Mouse (Mus musculus): ENCODE data around the gene Gm17949. TPM values are rescaled to one million over a fixed set of nuclear protein-coding genes. Genes with fewer than 3 reads are reported as not detected.

Gm17949 gene
- polyA plus RNA-seq, 1 experiment from 2014 or later: 0.52 TPM

GRCm38 (mm10) chr17:57060231-57060801, 49.0 kb downstream of the Gm17949 start:
- Histone ChIP-seq H3K4me2 (peak overlapping the region; percentile 75), H3K36me3 (ENCODE audit: poor library complexity, severe bottlenecking) (peaks cover 17% of the 10 kb centered on the region), H3K4me3 (peak overlapping the region; percentile 89), H3K9me3 (replicated peaks) (no peaks in the 10 kb centered on the region), H3K4me1 (peaks cover 28% of the 10 kb centered on the region), H3K27ac (peak overlapping the region; percentile 82), H3K27me3 (peaks cover 39% of the 10 kb centered on the region), H3K9ac (peak overlapping the region; percentile 81)
- under 1% methylated on average over 44 of the region's 44 CpGs for WGBS
- peak; percentile 91 for ATAC-seq

GRCm38 (mm10) chr17:57061069-57061468, 49.8 kb downstream of the Gm17949 start:
- H3K4me2 ChIP-seq: peak overlapping the region; percentile 75
- ATAC-seq: no peak; the same call in 1 of the 2 replicates
- peaks cover 11% of the 10 kb centered on the region; the same call in 1 of the 2 replicates for H3K36me3 ChIP-seq (ENCODE audit: poor library complexity, severe bottlenecking)
- H3K4me3 ChIP-seq: peak overlapping the region; percentile 89
- peaks cover 42% of the 10 kb centered on the region for H3K27me3 ChIP-seq
- H3K4me1 ChIP-seq: peaks cover 28% of the 10 kb centered on the region
- H3K9me3 ChIP-seq (replicated peaks): no peaks in the 10 kb centered on the region
- peak overlapping the region; percentile 82; the same call in 1 of the 2 replicates for H3K27ac ChIP-seq
- no peak overlapping the region for H3K9ac ChIP-seq
- 43% methylated on average over 10 of the region's 10 CpGs for WGBS

- no peak overlapping the region for H3K27ac ChIP-seq
- H3K9me3 ChIP-seq (replicated peaks): no peaks in the 10 kb centered on the region
- H3K9ac ChIP-seq: no peak overlapping the region
- WGBS: 2% methylated on average over 39 of the region's 39 CpGs
- peaks cover 28% of the 10 kb centered on the region for H3K4me1 ChIP-seq
- peaks cover 7% of the 10 kb centered on the region; the same call in 1 of the 2 replicates for H3K36me3 ChIP-seq (ENCODE audit: poor library complexity, severe bottlenecking)
- peak overlapping the region; percentile 50 for H3K4me2 ChIP-seq
- peaks cover 42% of the 10 kb centered on the region for H3K27me3 ChIP-seq
- peak overlapping the region; percentile 32 for H3K4me3 ChIP-seq
- no peak for ATAC-seq
Measured at GRCm38 (mm10) chr17:57062011-57062521, 50.8 kb downstream of the Gm17949 start.

GRCm38 (mm10) chr17:57062548-57062947, 51.3 kb downstream of the Gm17949 start:
- H3K27ac ChIP-seq: no peak overlapping the region
- H3K9ac ChIP-seq: no peak overlapping the region
- H3K9me3 ChIP-seq (replicated peaks): no peaks in the 10 kb centered on the region
- peak overlapping the region; percentile 32; the same call in 1 of the 2 replicates for H3K4me3 ChIP-seq
- H3K36me3 ChIP-seq (ENCODE audit: poor library complexity, severe bottlenecking): peaks cover 2% of the 10 kb centered on the region; the same call in 1 of the 2 replicates
- under 1% methylated on average over 22 of the region's 22 CpGs for WGBS
- peaks cover 28% of the 10 kb centered on the region for H3K4me1 ChIP-seq
- peaks cover 42% of the 10 kb centered on the region for H3K27me3 ChIP-seq
- H3K4me2 ChIP-seq: peak overlapping the region; percentile 50
- ATAC-seq: no peak

- Histone ChIP-seq H3K4me3 (no peak overlapping the region), H3K27ac (no peak overlapping the region), H3K27me3 (peaks cover 42% of the 10 kb centered on the region), H3K4me1 (peaks cover 27% of the 10 kb centered on the region), H3K36me3 (ENCODE audit: poor library complexity, severe bottlenecking) (no peaks in the 10 kb centered on the region), H3K9me3 (replicated peaks) (no peaks in the 10 kb centered on the region), H3K9ac (no peak overlapping the region), H3K4me2 (no peak overlapping the region)
- 8% methylated on average over 8 of the region's 8 CpGs for WGBS
- ATAC-seq: no peak
Measured at GRCm38 (mm10) chr17:57063031-57063430, 51.8 kb downstream of the Gm17949 start.

- H3K9me3 ChIP-seq (replicated peaks): no peaks in the 10 kb centered on the region
- ATAC-seq: no peak
- peaks cover 15% of the 10 kb centered on the region for H3K4me1 ChIP-seq
- no peak overlapping the region for H3K9ac ChIP-seq
- no peak overlapping the region for H3K4me2 ChIP-seq
- peaks cover 31% of the 10 kb centered on the region for H3K27me3 ChIP-seq
- WGBS: 59% methylated on average over 5 of the region's 5 CpGs
- H3K27ac ChIP-seq: no peak overlapping the region
- H3K36me3 ChIP-seq (ENCODE audit: poor library complexity, severe bottlenecking): no peaks in the 10 kb centered on the region
- no peak overlapping the region for H3K4me3 ChIP-seq
Measured at GRCm38 (mm10) chr17:57066908-57067307, 55.6 kb downstream of the Gm17949 start.

GRCm38 (mm10) chr17:57070272-57070671, 59.0 kb downstream of the Gm17949 start:
- peak overlapping the region; percentile 49 for H3K4me2 ChIP-seq
- H3K36me3 ChIP-seq (ENCODE audit: poor library complexity, severe bottlenecking): no peaks in the 10 kb centered on the region
- no peak for ATAC-seq
- peaks cover 3% of the 10 kb centered on the region; the same call in 1 of the 2 replicates for H3K27me3 ChIP-seq
- peaks cover 8% of the 10 kb centered on the region; the same call in 1 of the 2 replicates for H3K4me1 ChIP-seq
- WGBS: 11% methylated on average over 9 of the region's 9 CpGs
- no peak overlapping the region for H3K27ac ChIP-seq
- no peaks in the 10 kb centered on the region for H3K9me3 ChIP-seq (replicated peaks)
- H3K4me3 ChIP-seq: peak overlapping the region; percentile 29
- 0 out of 2 replicates have a peak overlapping the region, but pooled peaks have one; percentile 21 for H3K9ac ChIP-seq

- Histone ChIP-seq H3K4me2 (peak overlapping the region; percentile 49), H3K27me3 (no peaks in the 10 kb centered on the region), H3K36me3 (ENCODE audit: poor library complexity, severe bottlenecking) (no peaks in the 10 kb centered on the region), H3K9ac (no peak overlapping the region), H3K27ac (no peak overlapping the region), H3K4me3 (peak overlapping the region; percentile 29), H3K4me1 (peaks cover 8% of the 10 kb centered on the region; the same call in 1 of the 2 replicates), H3K9me3 (replicated peaks) (no peaks in the 10 kb centered on the region)
- 2% methylated on average over 11 of the region's 11 CpGs for WGBS
- peak; percentile 52 for ATAC-seq
Measured at GRCm38 (mm10) chr17:57070699-57071098, 59.4 kb downstream of the Gm17949 start.

Other genes starting within 250 kb of the Gm17949 start
- gene Dus3l, start 246.7 kb upstream of the Gm17949 start, polyA plus RNA-seq (2015; fragmentation: Nextera tagmentation; extraction: Ambion mirVana): 50.0 and 56.9 TPM in 2 replicates
- 1.2 and 1.3 TPM in 2 replicates for gene Prr22, start 241.2 kb upstream of the Gm17949 start, polyA plus RNA-seq (2015; fragmentation: Nextera tagmentation; extraction: Ambion mirVana)
- 5.8 and 6.9 TPM in 2 replicates for gene Rfx2, start 180.5 kb upstream of the Gm17949 start, polyA plus RNA-seq (2015; fragmentation: Nextera tagmentation; extraction: Ambion mirVana)
- not detected in 2 replicates for gene Acsbg2, start 137.0 kb upstream of the Gm17949 start, polyA plus RNA-seq (2015; fragmentation: Nextera tagmentation; extraction: Ambion mirVana)
- 0.33 and 0.45 TPM in 2 replicates for gene 1700061G19Rik, start 136.0 kb upstream of the Gm17949 start, polyA plus RNA-seq (2015; fragmentation: Nextera tagmentation; extraction: Ambion mirVana)
- 69.5 and 70.1 TPM in 2 replicates for gene Mllt1, start 76.1 kb upstream of the Gm17949 start, polyA plus RNA-seq (2015; fragmentation: Nextera tagmentation; extraction: Ambion mirVana)
- not detected in 2 replicates for gene Acer1, start 29.3 kb upstream of the Gm17949 start, polyA plus RNA-seq (2015; fragmentation: Nextera tagmentation; extraction: Ambion mirVana)
- gene Clpp, start 21.2 kb upstream of the Gm17949 start, polyA plus RNA-seq (2015; fragmentation: Nextera tagmentation; extraction: Ambion mirVana): 171 and 183 TPM in 2 replicates
- gene Alkbh7, start 14.1 kb upstream of the Gm17949 start, polyA plus RNA-seq (2015; fragmentation: Nextera tagmentation; extraction: Ambion mirVana): 41.0 and 41.2 TPM in 2 replicates
- gene Pspn, start 11.5 kb upstream of the Gm17949 start, polyA plus RNA-seq (2015; fragmentation: Nextera tagmentation; extraction: Ambion mirVana): 0.43 TPM in 1 of 2 replicates, not detected in the other
- gene Gtf2f1, start 181 bp upstream of the Gm17949 start, polyA plus RNA-seq (2015; fragmentation: Nextera tagmentation; extraction: Ambion mirVana): 77.6 and 85.6 TPM in 2 replicates
- 36.4 and 39.1 TPM in 2 replicates for gene Khsrp, start 20.1 kb downstream of the Gm17949 start, polyA plus RNA-seq (2015; fragmentation: Nextera tagmentation; extraction: Ambion mirVana)
- gene Slc25a41, start 30.2 kb downstream of the Gm17949 start, polyA plus RNA-seq (2015; fragmentation: Nextera tagmentation; extraction: Ambion mirVana): not detected in 2 replicates
- gene Crb3, start 47.6 kb downstream of the Gm17949 start, polyA plus RNA-seq (2015; fragmentation: Nextera tagmentation; extraction: Ambion mirVana): 0.68 and 2.1 TPM in 2 replicates
- gene Slc25a23, start 48.4 kb downstream of the Gm17949 start, polyA plus RNA-seq (2015; fragmentation: Nextera tagmentation; extraction: Ambion mirVana): 18.8 and 21.6 TPM in 2 replicates
- gene Dennd1c, start 67.0 kb downstream of the Gm17949 start, polyA plus RNA-seq (2015; fragmentation: Nextera tagmentation; extraction: Ambion mirVana): 4.7 and 4.8 TPM in 2 replicates
- gene Tubb4a, start 76.3 kb downstream of the Gm17949 start, polyA plus RNA-seq (2015; fragmentation: Nextera tagmentation; extraction: Ambion mirVana): 148 and 161 TPM in 2 replicates
- gene Tnfsf9, start 93.9 kb downstream of the Gm17949 start, polyA plus RNA-seq (2015; fragmentation: Nextera tagmentation; extraction: Ambion mirVana): 9.2 and 9.7 TPM in 2 replicates
- not detected in 2 replicates for gene Cd70, start 138.3 kb downstream of the Gm17949 start, polyA plus RNA-seq (2015; fragmentation: Nextera tagmentation; extraction: Ambion mirVana)
- not detected in 2 replicates for gene Tnfsf14, start 182.7 kb downstream of the Gm17949 start, polyA plus RNA-seq (2015; fragmentation: Nextera tagmentation; extraction: Ambion mirVana)
- gene C3, start 216.7 kb downstream of the Gm17949 start, polyA plus RNA-seq (2015; fragmentation: Nextera tagmentation; extraction: Ambion mirVana): 0.18 and 0.53 TPM in 2 replicates
- gene Gpr108, start 237.0 kb downstream of the Gm17949 start, polyA plus RNA-seq (2015; fragmentation: Nextera tagmentation; extraction: Ambion mirVana): 17.8 and 20.7 TPM in 2 replicates
- 18.7 and 21.7 TPM in 2 replicates for gene Trip10, start 238.0 kb downstream of the Gm17949 start, polyA plus RNA-seq (2015; fragmentation: Nextera tagmentation; extraction: Ambion mirVana)